Mouse (Mus musculus) olfactory bulb, adult 2 months (tissue): ENCODE measurements at regions not wholly inside any gene's neighbourhood (a gene's known extent, or its start where the extent isn't known, plus 50 kb on each side); places are given as distances from the start of the nearest gene placed in this dataset.

Experiments
- CTCF ChIP-seq: fragments of 200-500 bp; IDR thresholded peaks from 2 replicates; pipeline ENCODE4 v1.5.1; 2012; ENCODE audit warnings: low read depth, mild to moderate bottlenecking, low read length, moderate library complexity; ENCODE audit not compliant: insufficient read depth
- POLR2A ChIP-seq: fragments of 200-500 bp; IDR thresholded peaks from 2 replicates; pipeline ENCODE4 v1.6.1; 2012; ENCODE audit warnings: mild to moderate bottlenecking, low read depth, low read length, moderate library complexity; ENCODE audit not compliant: insufficient read depth

- TF ChIP-seq CTCF, result no peak
- TF ChIP-seq POLR2A, result no peak
Observed at GRCm38 (mm10) chr2:128348556-128348955, 222.7 kb downstream of the Bcl2l11 start.
